ENCODE assay signal across 16 mouse cellular contexts in the genomic region with DNA sequence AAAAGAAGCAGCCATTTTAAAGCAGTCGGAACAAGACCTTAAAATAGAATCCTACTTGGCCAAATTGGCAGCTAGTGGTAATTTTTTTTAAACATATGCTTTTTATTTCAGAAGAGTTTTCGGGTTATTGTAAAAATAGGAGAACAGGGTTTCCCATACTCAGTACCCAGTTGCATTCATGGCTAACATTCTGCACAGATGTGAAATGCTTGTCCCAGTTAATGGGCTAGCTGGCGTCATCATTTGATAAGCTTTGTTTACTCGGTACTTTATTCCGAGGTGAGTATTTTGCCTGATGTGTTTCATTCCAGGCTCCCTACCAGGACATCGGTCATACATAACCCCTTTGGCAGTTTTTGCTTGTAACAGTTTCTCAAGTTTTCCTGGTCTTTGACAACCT. TPM values are rescaled to one million over a fixed set of nuclear protein-coding genes. Genes with fewer than 3 reads are reported as not detected.
DNase-seq lines count a peak whose midpoint lies in the region; ATAC-seq and TF ChIP-seq lines count a peak whose summit lies in the region.
"Had no signal": no experiment of that assay in that cellular context is flagged by ENCODE, and none has a peak within 500 bp of the region (broad histone marks: within the 10 kb centered on the region; RNA-seq: fewer than 3 reads in every experiment).

No protein-coding gene starts in this region.

- no peaks in the 10 kb centered on the region for H3K27me3 ChIP-seq in embryonic facial prominence, embryonic 13.5 days
- H3K27me3 ChIP-seq in limb, embryonic 15.5 days: no peaks in the 10 kb centered on the region
- H3K27me3 ChIP-seq in kidney, embryonic 14.5 days (ENCODE audit: control insufficient read depth, insufficient read depth, low read length): no peaks in the 10 kb centered on the region
- H3K27me3 ChIP-seq: midbrain, embryonic 15.5 days had no signal

- H3K4me3 ChIP-seq in left cerebral cortex, adult 2 months: no peak overlapping the region
- no peak overlapping the region for H3K4me3 ChIP-seq in embryonic facial prominence, embryonic 13.5 days
- H3K4me3 ChIP-seq in limb, embryonic 15.5 days: no peak overlapping the region
- no peak overlapping the region for H3K4me3 ChIP-seq in kidney, embryonic 14.5 days (ENCODE audit: low read length)
- H3K4me3 ChIP-seq: midbrain, embryonic 15.5 days had no signal

- ATAC-seq in embryonic facial prominence, embryonic 13.5 days (ENCODE audit: insufficient number of reproducible peaks, insufficient read depth, low FRiP score, low TSS enrichment, low read depth): no peak
- ATAC-seq in limb, embryonic 15.5 days (ENCODE audit: insufficient number of reproducible peaks, low FRiP score, low TSS enrichment, low read depth): 0 out of 2 replicates have a peak, but pooled peaks have one; percentile 58
- ATAC-seq in kidney, embryonic 14.5 days (ENCODE audit: low FRiP score, low TSS enrichment): no peak

- no peak overlapping the region for H3K9ac ChIP-seq in embryonic facial prominence, embryonic 13.5 days
- no peak overlapping the region for H3K9ac ChIP-seq in limb, embryonic 15.5 days
- H3K9ac ChIP-seq in kidney, embryonic 14.5 days (ENCODE audit: low read depth, low read length): no peak overlapping the region
- H3K9ac ChIP-seq: liver, embryonic 14.5 days; midbrain, embryonic 15.5 days had no signal

- WGBS in embryonic facial prominence, embryonic 13.5 days: 50% methylated on average over 6 of the region's 6 CpGs
- WGBS in limb, embryonic 15.5 days: 51% methylated on average over 6 of the region's 6 CpGs
- 92% methylated on average over 6 of the region's 6 CpGs for WGBS in kidney, embryonic 14.5 days

- H3K9me3 ChIP-seq in embryonic facial prominence, embryonic 13.5 days: no peaks in the 10 kb centered on the region
- no peaks in the 10 kb centered on the region for H3K9me3 ChIP-seq in limb, embryonic 15.5 days
- no peaks in the 10 kb centered on the region for H3K9me3 ChIP-seq in kidney, embryonic 14.5 days (ENCODE audit: control insufficient read depth, low read length)
- H3K9me3 ChIP-seq: midbrain, embryonic 15.5 days had no signal

- H3K4me2 ChIP-seq in embryonic facial prominence, embryonic 13.5 days: peak overlapping the region; percentile 43
- peak overlapping the region; percentile 19; the same call in 1 of the 2 replicates for H3K4me2 ChIP-seq in limb, embryonic 15.5 days
- no peak overlapping the region for H3K4me2 ChIP-seq in kidney, embryonic 14.5 days (replicated peaks; ENCODE audit: low read depth, low read length)
- H3K4me2 ChIP-seq: midbrain, embryonic 15.5 days had no signal

- intact Hi-C loops in left cerebral cortex, adult 2 months (cut with DNase I): loop anchor here (5.0 kb wide), 2 partner anchors 243 to 488 kb away; a partner anchor contains a TSS

- no peak for TF ChIP-seq CTCF in left cerebral cortex, adult 2 months (IDR thresholded peaks at IDR 0.05)

- H3K27ac ChIP-seq in left cerebral cortex, adult 2 months: peak overlapping the region; percentile 38
- peak overlapping the region; percentile 95 for H3K27ac ChIP-seq in embryonic facial prominence, embryonic 13.5 days
- peak overlapping the region; percentile 91 for H3K27ac ChIP-seq in limb, embryonic 15.5 days
- H3K27ac ChIP-seq in kidney, embryonic 14.5 days (ENCODE audit: low read depth, low read length): no peak overlapping the region
- H3K27ac ChIP-seq: liver, embryonic 14.5 days; midbrain, embryonic 15.5 days had no signal

- peaks cover 29% of the 10 kb centered on the region for H3K4me1 ChIP-seq in embryonic facial prominence, embryonic 13.5 days
- H3K4me1 ChIP-seq in limb, embryonic 15.5 days: peaks cover 12% of the 10 kb centered on the region
- no peaks in the 10 kb centered on the region for H3K4me1 ChIP-seq in kidney, embryonic 14.5 days (ENCODE audit: control insufficient read depth, insufficient read depth, low read length)
- H3K4me1 ChIP-seq: midbrain, embryonic 15.5 days had no signal

- DNase-seq in heart, adult 11 months: peak; percentile 80
- DNase-seq in heart, adult 18-20 months: no peak
- no peak for DNase-seq in left cerebral cortex, adult 2 months (ENCODE audit: extremely low spot score in 1 of 2, low spot score in 2 of 2)
- DNase-seq in left cerebral cortex, adult 18-20 months (ENCODE audit: low spot score in 2 of 2): no peak

- H3K36me3 ChIP-seq in embryonic facial prominence, embryonic 13.5 days: no peaks in the 10 kb centered on the region
- H3K36me3 ChIP-seq in limb, embryonic 15.5 days: no peaks in the 10 kb centered on the region
- H3K36me3 ChIP-seq in kidney, embryonic 14.5 days (ENCODE audit: control insufficient read depth, insufficient read depth, low read length): no peaks in the 10 kb centered on the region
- H3K36me3 ChIP-seq: midbrain, embryonic 15.5 days had no signal

RNA-seq across cellular contexts. Expression of a gene that starts 44.4 kb away (rescaled TPM):
- total RNA-seq in heart, adult 18-20 months (2021): under 1 TPM; 0.12 to 0.15 TPM
- total RNA-seq in left cerebral cortex, adult 2 months (2021): not detected
- not detected for total RNA-seq in left cerebral cortex, adult 18-20 months (2021)
- polyA plus RNA-seq in embryonic facial prominence, embryonic 13.5 days (2015; fragmentation: Nextera tagmentation; extraction: Ambion mirVana): 0.25 TPM in 1 of 2 replicates, not detected in the other
- 5.6 and 6.0 TPM in 2 replicates for polyA plus RNA-seq in limb, embryonic 15.5 days (2015; fragmentation: Nextera tagmentation; extraction: Ambion mirVana)
- polyA plus RNA-seq in kidney, embryonic 14.5 days (2014; fragmentation: Nextera tagmentation; extraction: Ambion mirVana): 0.07 TPM in 1 of 2 replicates, not detected in the other
- total RNA-seq: layer of hippocampus, adult 8-10 months; left cerebral cortex, postnatal 14 days; megakaryocyte, adult 5-6 weeks had no signal
- polyA plus RNA-seq: C2C12; embryonic facial prominence, embryonic 11.5 days; hindbrain, embryonic 11.5 days; kidney, embryonic 16.5 days; liver, embryonic 14.5 days had no signal
